Mouse (Mus musculus) activated CD4-positive, CD25-positive, alpha-beta regulatory T cell (primary cell): ENCODE results near the gene Ranbp3. TPM values are rescaled to one million over a fixed set of nuclear protein-coding genes. Genes with fewer than 3 reads are reported as not detected.

Experiments used
- polyA plus RNA-seq, 2 experiments: library from polyadenylated mRNA; unstranded; fragments of 100-300 nt; shearing (Covaris generic); gene quantifications; one replicate each; pipeline ENCODE4 v1.2.1; 2017

Ranbp3 gene
- 10 to 100 TPM; 79.3 to 90.3 TPM for polyA plus RNA-seq

DNA sequence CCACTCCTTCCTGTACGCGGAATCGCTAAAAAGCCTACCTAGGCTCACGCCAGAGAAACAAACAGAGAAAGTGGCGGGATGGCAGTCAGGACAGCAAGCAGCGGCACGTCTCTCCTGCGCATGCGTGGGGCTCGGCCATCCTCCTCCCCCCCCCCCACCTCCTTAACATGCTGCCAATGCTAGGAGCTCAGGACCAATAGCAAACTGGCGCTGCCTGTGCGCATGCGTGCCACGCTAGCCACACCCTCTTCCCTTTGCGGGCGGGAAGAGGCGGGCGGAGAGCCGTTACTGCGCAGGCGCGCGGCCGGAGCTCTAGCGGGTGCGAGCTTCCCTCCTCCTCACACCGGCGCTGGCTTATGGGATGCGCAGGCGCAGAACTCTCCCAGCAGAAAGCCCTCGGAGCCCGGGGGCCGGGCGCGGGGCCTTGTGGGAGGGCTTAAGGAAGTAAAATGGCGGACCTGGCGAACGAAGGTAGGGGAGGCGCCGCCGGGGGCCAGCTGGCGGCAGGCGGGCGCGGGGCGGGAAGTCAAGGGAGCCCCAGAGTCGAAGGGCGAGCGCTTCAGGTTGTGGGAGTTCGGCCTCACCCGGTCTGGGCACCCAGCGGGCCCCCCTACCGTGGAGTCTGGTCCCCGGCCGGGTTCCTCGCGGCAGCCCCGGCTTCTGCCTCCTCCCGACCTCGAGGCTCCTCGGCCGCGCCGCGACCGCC lies at the start of gene Ranbp3:
Gene Ranbp3, plus strand, starts transcription at position 354 of the 706 bp plus-strand sequence.

GRCm38 (mm10) chr17:56626754-56627470 lies 46.2 kb upstream of the Ranbp3 start, which contains the start of gene Lonp1:
Lonp1 (minus strand) TSS chr17:56626887.

DNA sequence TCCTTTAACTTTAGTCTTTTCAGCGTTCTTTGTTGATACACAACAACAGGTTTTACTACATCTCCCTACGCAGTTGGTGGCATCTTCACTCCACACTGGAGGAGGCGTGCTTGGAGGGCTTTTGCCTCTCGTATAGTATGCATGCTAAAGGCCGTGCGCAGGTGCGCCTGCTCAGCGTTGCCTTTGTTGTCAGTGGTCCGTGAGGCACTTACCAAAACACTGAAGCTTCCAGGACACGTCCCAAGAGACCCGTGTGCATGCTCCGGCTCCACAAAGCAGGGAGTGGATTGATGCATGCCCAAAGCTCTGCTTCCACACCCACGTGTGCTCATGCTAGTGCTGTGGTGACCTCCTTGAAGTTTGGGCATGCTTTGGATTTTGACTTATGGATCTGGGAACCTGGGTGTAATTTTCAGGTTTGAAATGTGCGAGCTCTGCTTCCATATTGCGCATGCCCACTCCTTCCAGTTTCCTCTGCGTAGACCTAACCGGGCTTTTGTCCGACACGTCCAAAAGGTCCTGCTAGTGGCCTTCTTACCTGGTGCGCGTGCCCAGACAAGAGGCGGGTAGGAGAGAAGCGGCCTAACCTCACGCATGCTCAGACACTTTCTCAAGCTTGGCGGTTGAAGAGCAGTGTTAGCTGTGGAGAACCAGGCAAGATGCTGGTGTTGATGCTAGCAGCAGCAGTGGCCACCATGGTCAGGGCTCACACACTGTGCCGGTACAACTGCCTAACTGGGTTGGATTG lies 45.4 kb upstream of the Ranbp3 start, which contains the start of gene Catsperd:
Gene Catsperd, plus strand, starts transcription at position 614 of the 748 bp plus-strand sequence.

GRCm38 (mm10) chr17:56717363-56718058 lies 44.4 kb downstream of the Ranbp3 start, which contains the start of the genes Ndufa11 and Vmac:
Ndufa11 (plus strand) TSS chr17:56717767.
Vmac (minus strand) TSS chr17:56718022.

DNA sequence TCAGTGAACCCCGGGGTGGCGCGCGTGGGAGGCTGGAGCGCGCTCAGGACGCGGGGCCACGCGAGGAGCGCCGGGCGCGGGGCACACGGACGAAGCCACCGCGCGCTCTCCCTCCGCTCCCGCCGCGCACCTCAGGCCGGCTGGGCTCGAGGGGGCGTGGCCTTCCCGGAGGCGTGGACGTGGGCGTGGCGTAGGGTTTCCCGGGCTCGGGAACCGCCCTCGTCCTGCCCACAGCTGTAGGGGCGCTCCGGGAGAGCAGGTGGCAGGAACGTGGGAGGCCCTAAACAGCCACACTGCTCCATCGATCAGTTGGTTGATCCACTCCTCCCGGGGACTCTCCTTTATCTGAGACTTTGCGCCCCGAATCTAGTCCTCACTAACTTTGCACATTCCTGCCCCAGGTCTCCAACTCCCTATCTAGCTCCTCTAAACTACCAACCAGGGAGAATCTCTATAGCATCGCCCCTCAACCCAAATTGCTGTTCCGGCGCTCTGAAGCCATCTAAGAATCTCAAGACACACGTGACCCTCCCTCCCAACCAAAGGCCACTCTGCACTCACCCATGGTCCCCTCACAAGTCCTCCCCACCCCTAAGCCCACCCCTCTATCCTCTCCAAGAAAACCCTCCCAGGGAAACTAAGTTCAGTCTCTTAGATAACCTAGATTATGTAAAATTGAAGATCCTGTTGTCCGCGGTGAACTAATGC lies 84.5 kb downstream of the Ranbp3 start, which contains the start of gene Nrtn:
Gene Nrtn, minus strand, starts transcription at position 115 of the 708 bp plus-strand sequence.

Other genes starting within 250 kb of the Ranbp3 start
- gene Ptprs, start 196.8 kb upstream of the Ranbp3 start, polyA plus RNA-seq, result 10 to 100 TPM; 22.0 to 26.0 TPM
- gene Znrf4, start 160.9 kb upstream of the Ranbp3 start, polyA plus RNA-seq, result not detected
- under 1 TPM; 0.63 to 1.00 TPM for gene Gm20219, start 118.9 kb upstream of the Ranbp3 start, polyA plus RNA-seq
- 100 to 1,000 TPM; 107 to 129 TPM for gene Safb2, start 88.7 kb upstream of the Ranbp3 start, polyA plus RNA-seq
- gene Safb, start 88.5 kb upstream of the Ranbp3 start, polyA plus RNA-seq, result 100 to 1,000 TPM; 124 to 148 TPM
- gene 2410015M20Rik, start 63.5 kb upstream of the Ranbp3 start, polyA plus RNA-seq, result 100 to 1,000 TPM; 189 to 264 TPM
- 1,000 to 10,000 TPM; 1,401 to 2,699 TPM for gene Rpl36, start 59.9 kb upstream of the Ranbp3 start, polyA plus RNA-seq
- gene Lonp1, start 46.4 kb upstream of the Ranbp3 start, polyA plus RNA-seq, result 10 to 100 TPM; 34.4 to 41.3 TPM
- under 1 TPM; 0.16 to 0.36 TPM for gene Catsperd, start 45.2 kb upstream of the Ranbp3 start, polyA plus RNA-seq
- 100 to 1,000 TPM; 284 to 322 TPM for gene Ndufa11, start 44.5 kb downstream of the Ranbp3 start, polyA plus RNA-seq
- 10 to 100 TPM; 11.9 to 18.9 TPM for gene Vmac, start 44.7 kb downstream of the Ranbp3 start, polyA plus RNA-seq
- gene Nrtn, start 84.2 kb downstream of the Ranbp3 start, polyA plus RNA-seq, result not detected
- gene Dus3l, start 91.5 kb downstream of the Ranbp3 start, polyA plus RNA-seq, result 10 to 100 TPM; 37.5 to 47.0 TPM
- gene Prr22, start 97.0 kb downstream of the Ranbp3 start, polyA plus RNA-seq, result 1 to 10 TPM in 1 of 2 experiments, under 1 TPM in 1; 0.69 to 1.7 TPM
- gene Rfx2, start 157.7 kb downstream of the Ranbp3 start, polyA plus RNA-seq, result 1 to 10 TPM in 1 of 2 experiments, under 1 TPM in 1; 0.95 to 1.7 TPM
- not detected for gene Acsbg2, start 201.2 kb downstream of the Ranbp3 start, polyA plus RNA-seq
- under 1 TPM; 0.10 to 0.27 TPM for gene 1700061G19Rik, start 202.2 kb downstream of the Ranbp3 start, polyA plus RNA-seq